Mouse (Mus musculus): ENCODE data around the gene Hist1h4j.
"Not testable (repeated sequence)": the region's sequence is repeated elsewhere in the genome, so short reads cannot be mapped to it uniquely, and the experiment has no call there.

DNA sequence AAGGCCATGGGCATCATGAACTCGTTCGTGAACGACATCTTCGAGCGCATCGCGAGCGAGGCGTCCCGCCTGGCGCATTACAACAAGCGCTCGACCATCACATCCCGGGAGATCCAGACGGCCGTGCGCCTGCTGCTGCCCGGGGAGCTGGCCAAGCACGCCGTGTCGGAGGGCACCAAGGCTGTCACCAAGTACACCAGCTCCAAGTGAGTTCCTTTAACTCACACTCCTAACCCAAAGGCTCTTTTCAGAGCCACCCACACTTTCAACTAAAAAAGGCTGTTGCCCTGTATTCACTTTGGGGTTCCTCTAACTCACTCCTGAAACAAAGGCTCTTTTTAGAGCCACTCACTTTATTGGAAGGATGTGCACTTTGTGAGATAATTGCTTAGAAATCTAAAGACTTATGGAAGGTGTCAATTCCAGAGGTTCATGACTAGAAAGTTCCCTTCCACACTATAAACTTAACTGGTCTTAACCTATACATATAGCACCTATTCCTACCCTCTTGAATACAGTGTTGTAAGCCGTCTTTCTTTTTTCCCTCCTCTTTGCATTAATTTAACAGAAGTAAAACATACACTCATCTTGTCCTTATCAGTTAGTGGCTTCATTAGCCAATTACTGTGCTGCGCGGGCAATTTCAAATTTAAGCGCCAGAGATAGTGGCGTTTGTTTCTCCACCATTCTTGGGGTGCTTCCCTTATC lies 19.6 kb downstream of the Hist1h4j start:
- not testable (repeated sequence) for TF ChIP-seq CTCF (conservative IDR thresholded peaks at IDR 0.05; ENCODE audit: low read length); NANOG (IDR thresholded peaks at IDR 0.05; ENCODE audit: borderline replicate concordance, low read length); POU5F1 (IDR thresholded peaks at IDR 0.05; ENCODE audit: borderline replicate concordance, low read length)

Measured in E14TG2a.4 (cell line).